Mouse (Mus musculus) hindbrain, embryonic 11.5 days (tissue): ENCODE measurements around the gene Tubb4b. TPM values are rescaled to one million over a fixed set of nuclear protein-coding genes. Genes with fewer than 3 reads are reported as not detected.

Experiments used
- ATAC-seq: fragments of 200-750 bp; cut with Nextera tagmentation; 2 replicates; pipeline ENCODE4 v1.8.0; 2017; ENCODE audit warnings: mild to moderate bottlenecking, moderate TSS enrichment, moderate library complexity; ENCODE audit not compliant: low FRiP score
- DNase-seq: peaks from one replicate; pipeline ENCODE4 v3.0.0-alpha.2; 2015; ENCODE audit warnings: low spot score
- H3K27ac ChIP-seq: fragments of 300-500 bp; sonication (generic); 2 replicates; pipeline ENCODE4 v1.5.1; 2014; ENCODE audit warnings: mild to moderate bottlenecking, low read depth, low read length
- H3K27me3 ChIP-seq: fragments of 300-500 bp; sonication (generic); 2 replicates; pipeline ENCODE4 v1.6.1; 2014; ENCODE audit warnings: mild to moderate bottlenecking, low read length, moderate library complexity, mixed read lengths; ENCODE audit not compliant: control insufficient read depth, insufficient read depth
- H3K36me3 ChIP-seq: fragments of 300-500 bp; sonication (generic); 2 replicates; pipeline ENCODE4 v1.6.1; 2014; ENCODE audit warnings: mild to moderate bottlenecking, low read length, moderate library complexity, mixed read lengths; ENCODE audit not compliant: control insufficient read depth, insufficient read depth
- H3K4me1 ChIP-seq: fragments of 300-500 bp; sonication (generic); replicated peaks from 2 replicates; pipeline ENCODE4 v1.6.1; 2014; ENCODE audit warnings: low read length, mixed read lengths; ENCODE audit not compliant: control insufficient read depth, insufficient read depth
- H3K4me2 ChIP-seq: fragments of 300-500 bp; sonication (generic); replicated peaks from 2 replicates; pipeline ENCODE4 v1.6.1; 2014; ENCODE audit warnings: mild to moderate bottlenecking, low read depth, low read length
- H3K4me3 ChIP-seq: fragments of 300-500 bp; sonication (generic); 2 replicates; pipeline ENCODE4 v1.5.1; 2014; ENCODE audit warnings: low read depth, low read length
- H3K9ac ChIP-seq: fragments of 300-500 bp; sonication (generic); 2 replicates; pipeline ENCODE4 v1.6.1; 2014; ENCODE audit warnings: low read depth, low read length
- H3K9me3 ChIP-seq: fragments of 300-500 bp; sonication (generic); 2 replicates; pipeline ENCODE4 v1.6.1; 2016; ENCODE audit warnings: low read length; ENCODE audit not compliant: control insufficient read depth
- WGBS: fragments of 180-500 bp; shearing (Covaris S2); extraction: QIAGEN DNeasy Blood & Tissue Kit; methylation state at CpG from one replicate; pipeline ENCODE4 v1.1.7; 2014; 5-methylcytosine and 5-hydroxymethylcytosine counted together
- polyA plus RNA-seq: library from polyadenylated mRNA; unstranded; fragments of >200 nt; fragmentation: Nextera tagmentation; extraction: Ambion mirVana; gene quantifications from 2 replicates; pipeline ENCODE4 v1.2.1, GENCODE M21; 2014

Tubb4b gene
- polyA plus RNA-seq, 1 experiment from 2014 or later, result 526 TPM

DNA sequence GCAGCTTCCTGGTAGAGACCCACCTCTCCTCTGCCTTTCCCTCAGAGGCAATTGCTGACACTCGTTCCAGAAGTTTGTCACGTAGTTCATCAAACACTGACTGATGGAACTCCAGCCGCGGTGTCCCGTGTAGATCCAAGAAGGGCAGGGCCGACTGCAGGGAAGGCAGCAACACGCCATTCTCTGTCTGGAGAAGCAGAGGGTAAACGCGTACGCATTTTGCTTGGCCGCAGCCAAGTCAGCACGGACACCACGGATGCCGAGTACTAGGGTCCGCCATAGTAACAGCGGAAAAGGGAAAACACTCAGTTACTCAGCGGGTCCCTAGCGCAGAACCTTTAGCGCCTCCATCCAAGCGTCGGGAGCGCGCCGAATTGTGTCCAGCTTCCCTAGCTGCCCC is 13.8 kb downstream of the Tubb4b start:
- H3K4me1 ChIP-seq, result peaks cover 6% of the 10 kb centered on the region; the same call in 1 of the 2 replicates
- no peak for DNase-seq
- H3K36me3 ChIP-seq, result 0 out of 2 replicates have a peak, but pooled peaks cover 2% of the 10 kb centered on the region
- WGBS, result under 1% methylated on average over 24 of the region's 24 CpGs
- peak overlapping the region; percentile 90 for H3K4me3 ChIP-seq
- no peaks in the 10 kb centered on the region for H3K27me3 ChIP-seq
- H3K9ac ChIP-seq, result peak overlapping the region; percentile 95
- ATAC-seq, result peak; percentile 55; the same call in 1 of the 2 replicates
- peak overlapping the region; percentile 87; the same call in 1 of the 2 replicates for H3K27ac ChIP-seq
- peak overlapping the region; percentile 70 for H3K4me2 ChIP-seq
- no peaks in the 10 kb centered on the region for H3K9me3 ChIP-seq

DNA sequence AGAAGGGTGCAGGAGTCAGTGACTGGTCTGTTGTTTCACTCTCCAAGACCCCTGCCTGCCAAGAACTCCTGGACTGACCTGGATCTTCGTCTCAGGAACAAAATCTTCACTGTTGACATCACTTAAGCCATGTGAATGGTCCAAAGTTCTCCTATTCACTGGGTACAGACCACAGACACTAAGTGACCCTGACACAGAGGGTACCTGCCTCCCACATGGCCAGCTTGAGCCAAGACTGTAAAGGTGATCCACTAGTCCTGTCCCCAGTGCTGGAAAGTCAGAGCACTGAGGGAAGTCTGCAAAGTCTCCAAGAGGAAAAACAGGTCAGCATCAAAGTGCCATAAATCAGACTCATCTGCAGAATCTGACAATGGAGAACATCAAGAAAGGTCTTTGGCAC is 16.9 kb downstream of the Tubb4b start:
- Histone ChIP-seq H3K4me1 (peaks cover 6% of the 10 kb centered on the region; the same call in 1 of the 2 replicates), H3K27me3 (no peaks in the 10 kb centered on the region), H3K4me3 (no peak overlapping the region), H3K9ac (no peak overlapping the region), H3K4me2 (no peak overlapping the region), H3K27ac (no peak overlapping the region), H3K36me3 (0 out of 2 replicates have a peak, but pooled peaks cover 4% of the 10 kb centered on the region), H3K9me3 (no peaks in the 10 kb centered on the region)
- DNase-seq (no peak), ATAC-seq (no peak)
- WGBS, result 92% methylated on average over 1 of the region's 1 CpGs

DNA sequence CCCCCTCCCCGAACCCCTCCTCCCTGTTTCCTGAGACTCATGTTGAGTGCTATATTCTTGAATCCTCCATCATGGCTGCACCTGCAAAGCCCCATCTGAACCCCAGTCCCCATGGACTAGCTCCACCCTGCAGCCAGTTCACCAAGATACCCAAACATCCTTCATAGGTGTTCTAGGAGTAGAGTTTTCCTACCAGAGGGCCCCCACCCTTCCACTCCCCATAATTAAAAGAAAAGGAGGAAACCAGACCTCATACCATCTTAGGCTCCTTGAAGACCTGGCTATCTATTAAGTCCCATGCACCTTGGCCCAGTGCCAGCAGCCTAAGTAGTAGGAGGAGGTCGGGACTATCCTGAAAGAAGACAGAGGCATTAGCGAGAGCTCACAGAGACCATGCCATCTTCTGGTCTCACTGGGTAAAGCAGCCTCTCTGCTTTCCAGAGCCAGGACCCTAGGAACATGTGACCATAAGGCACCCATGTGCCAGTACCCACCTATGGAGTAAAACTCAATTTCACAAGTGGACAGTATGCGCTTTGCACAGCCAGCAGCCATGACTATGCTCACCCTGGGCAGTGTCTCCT is 20.8 kb downstream of the Tubb4b start:
- Histone ChIP-seq H3K9ac (no peak overlapping the region), H3K9me3 (no peaks in the 10 kb centered on the region), H3K4me2 (no peak overlapping the region), H3K4me3 (no peak overlapping the region), H3K27ac (no peak overlapping the region), H3K27me3 (no peaks in the 10 kb centered on the region), H3K4me1 (no peaks in the 10 kb centered on the region), H3K36me3 (peaks cover 11% of the 10 kb centered on the region; the same call in 1 of the 2 replicates)
- ATAC-seq, result no peak
- no peak for DNase-seq
- WGBS, result 78% methylated on average over 4 of the region's 4 CpGs

DNA sequence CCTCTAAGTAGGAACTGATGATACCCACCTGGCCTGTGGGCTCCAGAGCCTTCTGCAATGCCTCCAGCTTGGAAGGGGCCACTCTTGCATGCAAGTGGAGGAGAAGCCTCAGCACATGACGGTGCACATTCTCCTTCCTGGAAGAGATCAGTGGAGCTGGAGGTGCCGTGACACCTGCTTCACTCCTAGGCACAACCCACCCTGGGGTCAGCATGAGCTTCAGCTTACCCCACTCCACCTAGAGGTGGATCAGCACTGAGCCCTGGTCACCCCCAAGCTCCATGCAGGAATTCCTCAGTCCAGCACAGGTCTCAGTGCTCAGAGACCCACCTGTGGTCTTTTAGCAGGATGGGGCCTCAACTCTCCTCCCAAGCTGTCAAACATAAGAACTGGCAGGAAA is 23.9 kb downstream of the Tubb4b start:
- no peak overlapping the region for H3K27ac ChIP-seq
- no peaks in the 10 kb centered on the region for H3K4me1 ChIP-seq
- no peak for DNase-seq
- peaks cover 12% of the 10 kb centered on the region for H3K27me3 ChIP-seq
- WGBS, result 100% methylated on average over 2 of the region's 2 CpGs
- no peak overlapping the region for H3K4me3 ChIP-seq
- H3K9me3 ChIP-seq, result no peaks in the 10 kb centered on the region
- no peak overlapping the region for H3K4me2 ChIP-seq
- H3K9ac ChIP-seq, result no peak overlapping the region
- ATAC-seq, result no peak
- H3K36me3 ChIP-seq, result peaks cover 10% of the 10 kb centered on the region; the same call in 1 of the 2 replicates

DNA sequence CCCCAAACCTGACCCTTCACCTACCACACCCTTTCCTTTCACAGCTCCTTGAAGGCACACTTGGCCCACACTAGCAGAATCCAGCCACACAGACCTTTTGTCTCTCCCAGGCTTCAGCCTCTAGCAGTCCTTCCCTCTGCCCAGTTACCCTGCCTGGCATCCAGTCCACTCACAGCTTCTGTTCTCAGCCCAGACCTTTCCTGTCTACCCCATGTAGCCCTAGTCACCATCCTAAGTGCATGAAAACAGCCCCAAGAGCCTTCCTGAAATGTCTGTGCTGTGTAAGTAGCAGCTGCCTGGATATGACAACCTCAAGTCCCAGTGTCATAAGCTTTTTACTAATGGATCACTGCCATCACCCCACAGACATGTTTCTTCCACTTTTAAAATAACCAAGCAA is 26.6 kb downstream of the Tubb4b start:
- Histone ChIP-seq H3K4me3 (no peak overlapping the region), H3K9ac (no peak overlapping the region), H3K27me3 (peaks cover 24% of the 10 kb centered on the region), H3K4me2 (no peak overlapping the region), H3K4me1 (peaks cover 2% of the 10 kb centered on the region; the same call in 1 of the 2 replicates), H3K36me3 (peaks cover 7% of the 10 kb centered on the region; the same call in 1 of the 2 replicates), H3K27ac (no peak overlapping the region), H3K9me3 (no peaks in the 10 kb centered on the region)
- DNase-seq (no peak), ATAC-seq (no peak)

DNA sequence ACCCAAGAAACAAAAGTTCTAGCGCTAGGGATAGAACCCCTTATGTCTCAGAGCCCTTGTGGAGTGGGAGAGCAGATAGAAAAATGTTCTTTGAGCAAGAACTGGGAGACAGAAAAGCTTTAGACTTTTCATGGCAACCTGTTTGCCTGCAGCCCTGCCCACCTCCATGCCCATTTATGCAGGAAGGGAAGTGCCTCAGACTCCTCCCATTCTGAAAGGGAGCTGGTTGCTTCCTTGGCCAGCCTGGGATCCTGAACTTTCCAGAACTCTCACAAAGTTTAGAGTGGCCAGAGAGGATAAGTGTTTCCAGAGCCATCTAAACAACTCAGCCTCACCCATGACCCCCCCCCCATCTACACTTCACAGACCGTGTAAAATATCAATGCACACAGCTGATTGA is 27.3 kb downstream of the Tubb4b start:
- Histone ChIP-seq H3K27me3 (peaks cover 24% of the 10 kb centered on the region), H3K4me1 (peaks cover 2% of the 10 kb centered on the region; the same call in 1 of the 2 replicates), H3K9ac (no peak overlapping the region), H3K27ac (no peak overlapping the region), H3K4me3 (no peak overlapping the region), H3K36me3 (peaks cover 7% of the 10 kb centered on the region; the same call in 1 of the 2 replicates), H3K4me2 (no peak overlapping the region), H3K9me3 (no peaks in the 10 kb centered on the region)
- DNase-seq, result no peak
- no peak for ATAC-seq
- 23% methylated on average over 2 of the region's 2 CpGs for WGBS

DNA sequence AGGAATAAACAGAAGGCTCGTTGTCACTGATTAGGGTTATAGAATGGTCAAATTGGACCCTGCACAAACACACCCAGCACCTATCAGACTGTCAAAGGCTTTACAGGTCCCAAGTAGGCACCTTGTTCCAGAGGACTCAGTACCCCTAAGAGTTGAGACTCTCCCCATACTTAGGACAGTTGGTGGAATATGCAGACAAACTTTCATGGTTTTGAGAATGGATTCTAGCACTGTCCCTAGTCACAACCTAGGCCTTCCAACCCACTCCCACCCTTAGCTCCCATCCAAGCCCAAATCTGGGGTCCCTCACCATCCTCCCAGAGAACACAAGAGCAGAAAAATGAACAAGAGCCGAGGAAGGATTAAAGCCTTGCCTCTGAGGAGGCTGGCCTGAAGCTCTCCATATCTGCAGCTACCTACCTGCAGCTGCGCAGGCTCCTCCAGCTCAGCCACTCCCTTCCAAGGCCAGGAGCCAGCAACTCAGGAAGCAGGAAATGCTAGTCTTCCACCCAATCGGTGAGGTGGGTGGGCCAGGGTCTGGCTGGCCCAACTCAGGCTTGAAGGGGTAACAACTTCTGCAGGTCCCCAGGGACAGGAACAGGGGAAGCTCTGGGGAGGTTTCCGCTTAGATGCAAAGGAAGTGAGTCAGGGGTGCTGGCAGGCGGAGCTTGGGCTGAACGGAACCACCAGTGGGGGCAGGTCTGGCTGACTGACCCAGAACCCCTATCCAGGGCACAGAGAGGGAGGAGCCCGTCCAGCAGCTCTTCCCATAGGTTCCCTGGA is 28.1 kb downstream of the Tubb4b start, which contains the start of gene Tor4a:
Gene Tor4a, minus strand, starts transcription at position 715 of the 783 bp plus-strand sequence.
- peaks cover 2% of the 10 kb centered on the region; the same call in 1 of the 2 replicates for H3K4me1 ChIP-seq
- ATAC-seq (no peak), DNase-seq (no peak)
- WGBS, result 11% methylated on average over 8 of the region's 8 CpGs
- H3K4me3 ChIP-seq, result peak within 1 kb of the TSS; percentile 6
- no peak within 1 kb of the TSS for H3K27ac ChIP-seq
- H3K27me3 ChIP-seq, result peaks cover 24% of the 10 kb centered on the region
- H3K9ac ChIP-seq, result no peak within 1 kb of the TSS
- H3K9me3 ChIP-seq, result no peaks in the 10 kb centered on the region
- H3K36me3 ChIP-seq, result peaks cover 7% of the 10 kb centered on the region; the same call in 1 of the 2 replicates
- H3K4me2 ChIP-seq, result peak within 1 kb of the TSS; percentile 8; the same call in 1 of the 2 replicates

DNA sequence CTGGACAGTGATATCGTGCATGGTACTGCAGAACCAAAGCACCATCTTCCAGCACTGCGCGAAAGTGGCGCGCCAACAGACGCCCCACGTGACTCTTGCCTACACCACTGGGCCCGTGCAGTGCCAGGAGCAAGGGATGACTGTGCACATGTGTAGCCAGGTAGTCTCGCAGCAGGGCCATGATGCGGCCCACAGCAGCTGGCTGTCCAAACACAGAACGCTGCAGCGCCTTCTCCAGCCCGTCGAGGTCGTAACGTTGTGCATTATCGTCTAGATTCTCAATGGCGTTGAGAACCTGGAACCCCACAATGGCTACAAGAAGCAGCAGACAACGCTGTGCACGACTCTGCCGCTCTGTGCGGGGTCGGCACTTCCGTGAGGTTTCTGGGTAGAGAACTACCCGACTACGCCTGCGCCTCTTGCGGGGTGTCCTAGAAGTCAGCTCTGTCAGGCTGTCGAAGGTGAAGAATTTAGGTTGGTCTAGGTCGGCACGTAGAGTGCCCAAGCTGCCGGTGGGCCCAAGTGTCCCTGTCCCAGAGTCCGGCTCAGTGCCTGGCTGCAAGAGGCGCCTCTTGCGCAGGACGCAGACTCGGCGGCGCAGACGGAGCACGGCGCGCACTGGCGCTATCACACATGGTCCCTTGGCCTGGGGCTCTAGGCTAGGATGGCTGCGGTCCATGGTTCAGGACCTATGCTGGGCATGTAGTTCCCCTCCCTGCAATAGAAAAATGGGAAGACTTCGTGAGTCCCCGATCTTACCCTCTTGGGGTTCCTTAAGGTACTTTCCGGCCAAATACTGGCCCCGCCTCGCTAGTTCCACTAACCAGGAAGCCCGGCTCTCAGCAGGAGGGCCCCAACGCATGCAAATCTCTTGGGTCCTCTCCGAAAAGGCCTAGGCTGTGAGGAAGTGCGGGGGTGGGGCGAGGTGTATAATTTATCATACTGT is 29.0 kb downstream of the Tubb4b start:
- no peak; the same call in 1 of the 2 replicates for ATAC-seq
- Histone ChIP-seq H3K27ac (no peak overlapping the region), H3K9ac (no peak overlapping the region), H3K4me1 (peaks cover 2% of the 10 kb centered on the region; the same call in 1 of the 2 replicates), H3K36me3 (peaks cover 2% of the 10 kb centered on the region; the same call in 1 of the 2 replicates), H3K4me3 (peak overlapping the region; percentile 6), H3K9me3 (no peaks in the 10 kb centered on the region), H3K27me3 (peaks cover 24% of the 10 kb centered on the region), H3K4me2 (peak overlapping the region; percentile 8; the same call in 1 of the 2 replicates)
- 19% methylated on average over 55 of the region's 55 CpGs for WGBS
- no peak for DNase-seq
